Mouse (Mus musculus) mesoderm, embryonic 11.5 days (tissue): ENCODE measurements around the gene AC129217.1.
A peak's percentile ranks its signal among the peaks of the same experiment; 100 is the strongest.
"Not testable (repeated sequence)": the region's sequence is repeated elsewhere in the genome, so short reads cannot be mapped to it uniquely, and the experiment has no call there.

ENCODE experiments used
- DNase-seq: peaks from one replicate; pipeline ENCODE4 v3.0.0-alpha.2; 2012; ENCODE audit warnings: low read depth, low spot score

Gene AC129217.1

DNA sequence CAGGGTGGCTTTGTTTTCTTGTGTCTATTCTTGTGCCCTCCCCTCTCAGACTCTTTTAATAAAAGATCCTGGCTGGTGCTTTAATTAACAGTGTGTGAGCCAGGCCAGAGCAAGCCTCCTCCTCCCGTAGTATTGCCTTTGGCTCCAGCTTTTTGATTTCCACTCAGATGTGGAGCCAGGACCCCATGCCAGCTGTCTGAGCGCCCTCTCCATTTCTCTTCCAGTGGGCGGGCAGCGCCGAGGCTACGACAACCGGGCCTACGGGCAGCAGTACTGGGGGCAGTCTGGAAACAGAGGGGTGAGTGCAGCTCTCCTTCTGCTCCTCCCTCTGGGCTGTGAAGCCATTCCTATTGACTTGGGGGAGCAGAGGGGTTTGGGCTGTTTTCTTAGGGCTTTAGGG lies 1.1 kb downstream of the AC129217.1 start:
- no peak for DNase-seq

DNA sequence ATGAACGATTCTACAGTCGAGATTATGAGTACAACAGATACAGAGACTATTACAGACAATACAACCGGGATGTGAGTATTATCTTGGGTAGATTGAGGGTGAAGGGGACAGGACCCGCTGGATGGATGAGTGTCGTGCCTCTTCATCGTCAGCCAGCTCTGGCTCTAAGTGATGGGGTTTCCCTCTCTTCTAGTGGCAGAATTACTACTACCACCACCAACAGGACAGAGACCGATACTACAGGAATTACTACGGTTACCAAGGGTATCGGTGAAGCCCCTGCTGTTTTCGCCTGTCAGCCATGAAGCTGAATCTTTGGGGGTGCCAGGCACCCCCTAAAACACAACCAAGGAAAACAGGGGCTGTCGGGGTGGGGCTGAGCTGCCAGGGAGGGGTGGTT lies 1.7 kb downstream of the AC129217.1 start:
- DNase-seq = no peak

DNA sequence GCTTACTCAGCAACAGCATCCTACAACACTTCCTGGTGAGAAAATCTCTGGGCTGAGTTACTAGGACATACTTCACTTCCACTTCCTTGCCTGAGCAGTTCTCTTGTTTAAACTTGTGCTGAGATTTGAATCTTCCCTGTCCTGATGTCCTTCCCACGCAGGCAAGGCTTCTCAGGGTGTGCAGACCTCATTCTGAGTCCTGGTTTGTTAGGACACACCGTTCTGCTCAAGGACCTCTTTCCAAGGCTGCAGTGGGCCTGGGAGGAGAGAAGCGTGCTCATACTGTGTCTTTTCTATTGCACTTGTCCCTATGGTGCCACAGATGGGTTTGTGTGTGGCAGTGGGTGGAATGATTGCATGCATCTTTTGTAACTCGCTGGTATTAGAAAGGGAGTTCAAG lies 3.4 kb downstream of the AC129217.1 start:
- DNase-seq = no peak

- DNase-seq = not testable (repeated sequence)
These were observed 6.8 kb downstream of the AC129217.1 start for GRCm38 (mm10) chr19:8836327-8836726.

DNA sequence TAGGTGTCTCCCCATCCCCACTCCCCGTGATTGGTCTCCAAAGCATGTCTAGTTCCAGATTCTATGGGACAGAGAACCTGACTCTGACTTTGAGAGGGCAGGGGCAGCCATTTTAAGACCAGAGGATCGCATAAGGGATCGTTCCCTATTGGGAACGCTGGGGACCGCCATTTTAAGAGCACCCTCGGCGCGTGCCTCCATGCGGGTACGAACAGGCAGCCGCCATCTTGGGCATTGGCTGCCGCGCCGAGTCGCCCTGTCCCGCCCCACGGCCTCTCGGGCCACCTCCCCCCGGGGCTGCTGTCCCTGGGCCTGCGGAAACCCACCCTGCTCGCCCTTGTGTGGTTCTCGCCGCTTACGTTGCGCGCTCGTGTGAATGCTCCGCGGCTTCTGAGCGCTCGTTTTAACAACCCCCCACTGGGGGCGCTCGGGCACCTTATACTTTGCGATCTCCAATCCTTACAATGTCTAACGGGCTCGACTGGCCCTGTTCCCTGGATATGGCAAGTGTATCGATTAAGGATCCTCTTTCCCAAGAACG lies 7.7 kb downstream of the AC129217.1 start, which contains the start of gene Bscl2:
Bscl2 (plus strand) TSS at position 217 of the 541 bp plus-strand sequence.
- DNase-seq = peak; percentile 86

DNA sequence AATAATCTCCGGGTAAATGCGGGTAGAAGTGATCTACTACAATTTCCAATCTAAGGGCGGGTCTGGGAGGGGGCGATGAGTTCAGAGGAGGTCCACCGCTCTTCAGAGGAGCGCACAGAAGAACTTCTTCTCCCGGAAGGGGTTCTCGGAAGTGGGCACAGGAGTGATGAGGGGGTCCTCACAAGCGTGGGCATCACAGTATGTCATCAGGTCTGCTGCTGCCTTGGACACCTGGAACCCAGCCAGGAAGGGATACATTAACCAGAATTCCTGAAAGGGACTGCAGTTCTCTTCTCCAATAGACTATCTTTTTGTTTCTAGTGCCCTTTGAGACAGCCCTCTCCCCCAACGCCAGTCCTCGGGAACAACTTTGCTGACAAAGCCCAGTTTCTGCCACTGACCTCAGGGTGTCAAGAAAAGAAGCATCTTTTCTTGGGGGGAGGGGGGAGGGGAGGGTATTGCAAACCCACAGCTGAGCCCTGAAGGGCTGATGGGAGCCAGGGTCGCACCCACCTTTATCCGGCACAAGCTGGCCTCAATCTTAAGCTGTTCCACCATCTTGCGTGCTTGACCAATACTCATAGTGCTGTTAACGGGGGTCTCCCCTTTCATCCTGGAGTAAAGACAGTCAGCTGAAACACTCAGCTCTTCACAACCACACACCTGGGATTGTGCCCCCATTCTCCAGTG lies 8.6 kb downstream of the AC129217.1 start:
- DNase-seq = no peak

GRCm38 (mm10) chr19:8839103-8839907 lies 9.7 kb downstream of the AC129217.1 start, which contains the start of gene Gng3:
Gene Gng3, minus strand, starts transcription at chr19:8839194.
- DNase-seq = peak; percentile 69

- DNase-seq = peak; percentile 62
These were observed 10.6 kb downstream of the AC129217.1 start for GRCm38 (mm10) chr19:8839908-8840791.

- DNase-seq = no peak
These were observed 11.4 kb downstream of the AC129217.1 start for GRCm38 (mm10) chr19:8841012-8841411.

- no peak for DNase-seq
These were observed 13.4 kb downstream of the AC129217.1 start for GRCm38 (mm10) chr19:8842961-8843360.

DNA sequence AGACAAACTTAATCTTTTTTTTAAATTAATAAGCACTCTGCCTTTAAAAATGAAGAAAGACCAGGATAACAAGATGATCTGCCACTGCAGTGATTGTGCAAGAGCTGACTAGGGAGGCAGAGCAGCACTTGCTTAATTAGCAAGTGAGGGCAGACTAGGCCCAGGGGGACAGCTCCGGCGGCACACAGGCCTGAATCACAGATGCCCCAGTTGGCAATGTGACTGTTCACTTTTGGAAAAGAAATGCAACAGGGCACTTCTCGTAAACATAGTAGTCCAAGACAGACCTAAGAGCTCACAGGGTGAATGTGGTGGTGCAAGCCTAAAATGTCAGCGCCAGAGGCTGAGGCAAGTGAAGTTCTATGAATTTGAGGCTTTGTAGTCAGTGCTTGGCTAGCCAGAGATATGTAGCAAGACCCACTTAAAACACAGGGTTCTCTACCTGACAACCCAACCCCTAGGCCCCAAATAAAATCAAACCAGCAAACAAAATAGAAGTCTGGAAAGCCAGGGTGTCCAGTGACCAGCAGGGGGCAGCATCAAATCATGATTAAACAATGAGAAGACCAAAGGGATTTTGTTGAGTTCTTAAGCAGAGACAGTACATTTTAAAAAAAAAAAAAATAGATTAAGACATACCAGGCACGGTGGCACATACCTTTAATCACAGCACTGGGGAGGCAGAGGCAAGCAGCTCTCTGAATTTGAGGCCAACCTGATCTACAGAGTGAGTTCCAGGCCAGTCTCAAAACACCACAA lies 15.0 kb downstream of the AC129217.1 start:
- DNase-seq = peak; percentile 79

DNA sequence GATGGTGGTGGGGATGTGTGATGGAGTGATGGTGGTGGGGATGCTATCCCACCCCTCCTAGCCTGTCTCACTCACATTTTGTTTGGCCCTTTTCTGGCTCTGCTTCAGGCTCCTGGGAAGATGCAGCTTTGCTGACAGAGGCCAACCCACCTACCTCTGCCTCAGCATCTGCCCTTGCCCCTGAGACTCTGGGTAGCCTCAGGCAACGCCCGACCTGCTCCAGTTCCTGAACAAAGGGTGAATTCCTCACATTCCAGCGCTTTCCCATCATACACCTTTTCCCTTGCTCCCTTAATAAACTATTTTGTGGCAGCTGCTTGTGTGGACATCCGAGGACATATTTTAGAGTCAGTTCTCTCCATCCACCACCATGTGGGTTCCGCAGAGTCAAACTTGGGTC lies 18.8 kb downstream of the AC129217.1 start:
- no peak for DNase-seq

GRCm38 (mm10) chr19:8850402-8850901 lies 20.9 kb downstream of the AC129217.1 start, which contains the start of gene Lrrn4cl:
Gene Lrrn4cl, plus strand, starts transcription at chr19:8850768.
- DNase-seq = peak; percentile 66

DNA sequence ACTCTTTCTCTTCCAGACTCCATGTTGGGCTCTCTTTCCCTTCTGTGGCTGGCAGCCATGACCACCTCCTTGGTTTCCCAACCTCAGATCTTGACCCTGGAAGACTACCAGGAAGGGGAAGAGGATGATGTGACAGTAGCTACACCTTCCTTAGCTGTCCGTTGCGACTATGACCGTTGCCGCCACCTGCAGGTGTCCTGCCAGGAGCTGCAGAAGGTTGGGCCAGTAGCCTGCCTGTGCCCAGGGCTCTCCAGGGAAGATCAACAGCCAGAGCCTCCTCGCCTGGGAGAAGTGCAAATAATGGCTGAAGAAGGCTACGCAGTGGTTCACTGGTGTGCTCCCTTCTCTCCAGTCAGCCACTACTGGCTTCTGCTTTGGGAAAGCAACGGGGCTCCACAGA lies 22.1 kb downstream of the AC129217.1 start:
- no peak for DNase-seq

- DNase-seq = no peak
These were observed 22.8 kb downstream of the AC129217.1 start for GRCm38 (mm10) chr19:8852236-8852928.

DNA sequence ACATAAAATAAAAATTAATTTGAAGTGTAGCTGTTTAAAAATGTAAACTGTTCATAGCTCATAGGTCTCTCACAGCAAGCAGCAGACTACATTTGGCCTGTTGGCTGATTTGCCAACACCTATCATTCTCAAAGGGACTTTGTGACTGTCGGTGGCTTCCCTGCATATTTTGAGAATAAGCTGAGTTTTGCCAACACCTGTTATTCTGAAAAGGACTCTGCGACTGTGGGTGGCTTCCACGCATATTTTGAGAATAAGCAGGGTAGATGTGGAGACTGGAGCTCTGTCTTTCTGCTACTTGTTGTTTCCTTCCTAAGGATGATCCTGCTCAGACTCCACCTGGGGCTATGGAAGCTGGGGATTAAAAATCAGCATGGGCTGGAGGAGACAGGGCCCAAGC lies 23.5 kb downstream of the AC129217.1 start:
- no peak for DNase-seq

DNA sequence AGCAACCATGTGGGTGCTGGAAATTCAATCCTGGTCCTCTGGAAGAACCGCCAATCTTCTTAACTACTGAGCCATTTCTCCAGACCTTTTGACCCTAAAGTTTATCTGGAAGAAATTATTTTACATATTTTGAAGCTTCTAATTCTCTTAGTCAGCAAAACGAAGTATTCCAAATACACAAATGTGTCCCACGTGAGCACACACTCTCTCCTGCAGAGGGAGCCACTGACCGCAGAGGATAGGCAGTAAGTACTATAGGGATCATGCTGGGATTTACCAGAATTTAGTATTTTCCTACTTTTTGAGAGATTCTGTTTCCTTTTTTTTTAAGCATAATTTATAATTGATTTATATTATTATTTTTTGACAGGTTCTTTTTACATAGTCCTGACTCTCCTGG lies 28.1 kb downstream of the AC129217.1 start:
- no peak for DNase-seq

- no peak for DNase-seq
These were observed 29.4 kb downstream of the AC129217.1 start for GRCm38 (mm10) chr19:8859018-8859417.

GRCm38 (mm10) chr19:8864265-8864664 lies 34.7 kb downstream of the AC129217.1 start:
- no peak for DNase-seq

DNA sequence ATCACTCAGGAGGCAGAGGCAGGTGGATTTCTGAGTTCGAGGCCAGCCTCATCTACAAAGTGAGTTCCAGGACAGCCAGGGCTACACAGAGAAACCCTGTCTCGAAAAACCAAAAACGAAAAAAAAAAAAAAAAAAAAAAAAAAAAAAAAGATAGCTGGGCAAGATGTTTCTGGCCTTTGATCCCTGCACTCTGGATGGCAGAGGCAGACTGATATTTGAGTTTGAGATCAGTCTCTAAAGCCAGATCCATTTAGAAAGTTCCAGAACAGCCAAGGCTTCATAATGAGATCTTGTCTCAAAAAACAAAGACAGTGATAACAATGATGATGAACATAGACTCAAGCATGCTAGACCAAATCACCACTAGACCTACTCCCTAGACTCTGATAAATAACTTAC lies 40.8 kb downstream of the AC129217.1 start:
- not testable (repeated sequence) for DNase-seq
